Mouse (Mus musculus) lung, postnatal 0 days (tissue): ENCODE measurements around the gene Sh3pxd2a.

Experiments
- CTCF ChIP-seq: IDR thresholded peaks from 2 replicates; pipeline ENCODE4 v1.5.1; 2016; ENCODE audit warnings: antibody characterized with exemption, mild to moderate bottlenecking
- EP300 ChIP-seq: IDR thresholded peaks from 2 replicates; pipeline ENCODE4 v1.6.1; 2016; ENCODE audit warnings: antibody characterized with exemption, mild to moderate bottlenecking, control low read depth

- TF ChIP-seq CTCF (no peak), EP300 (no peak)
These were observed 203.0 kb downstream of the Sh3pxd2a start for GRCm38 (mm10) chr19:47261196-47261595.
